Mouse (Mus musculus): Measurements from ENCODE around the gene Gm45837.

DNA sequence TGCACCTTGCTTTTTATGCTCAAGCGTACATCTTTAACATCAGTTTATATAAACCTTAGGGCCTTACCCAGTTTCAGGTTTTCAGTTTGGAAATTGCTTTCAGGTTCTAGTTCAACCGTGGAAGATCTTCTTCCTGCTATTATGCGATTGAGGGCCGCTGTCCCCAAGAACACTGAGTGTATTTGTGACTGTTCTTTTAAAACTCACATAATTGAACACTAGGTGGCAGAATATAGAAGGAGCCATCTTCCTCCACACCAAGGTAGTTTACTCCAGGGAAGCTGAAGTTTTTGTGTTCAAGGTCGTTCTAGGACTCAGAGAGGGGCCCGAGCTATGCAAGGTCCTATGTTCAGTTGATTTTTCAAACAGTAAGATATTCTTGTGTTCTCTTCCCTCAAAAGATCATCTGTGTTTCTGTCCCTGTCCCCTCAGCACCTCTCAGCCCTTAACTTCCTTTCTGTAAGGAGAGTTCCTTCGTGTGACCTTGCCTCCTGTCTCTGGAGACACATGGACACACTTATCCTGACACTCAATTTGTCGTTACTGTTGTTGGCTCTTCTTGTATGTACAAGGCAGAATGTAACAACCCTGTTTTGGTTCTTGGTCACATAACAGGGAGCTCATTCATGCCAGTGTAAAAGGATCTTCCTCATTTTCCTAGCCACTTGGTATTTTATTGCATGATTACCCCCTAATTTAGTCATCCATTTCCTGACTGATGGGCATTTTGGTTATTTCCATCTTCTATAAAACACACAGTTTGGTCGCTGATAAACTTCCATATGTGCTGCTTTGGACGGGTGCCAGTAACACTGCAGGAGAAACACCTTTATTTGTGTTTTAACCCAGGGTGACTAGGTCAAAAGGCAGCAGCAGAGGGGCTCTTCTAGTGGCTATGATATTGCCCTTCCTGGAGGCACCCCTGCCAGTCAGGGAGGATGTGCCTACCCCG is 42.5 kb upstream of the Gm45837 start:
- peak; percentile 31; the same call in 1 of the 2 replicates for TF ChIP-seq CTCF (IDR thresholded peaks at IDR 0.05; ENCODE audit: low read depth)
- no peak for TF ChIP-seq EP300 (IDR thresholded peaks at IDR 0.05; ENCODE audit: low read depth)

Data from liver, embryonic 14.5 days (tissue).